In genomic region chr2:121271236-121271927, GRCm38 (mm10) we compare ENCODE assay signal across 8 mouse cellular contexts. TPM values are rescaled to one million over a fixed set of nuclear protein-coding genes. Genes with fewer than 3 reads are reported as not detected.
A peak's percentile ranks its signal among the peaks of the same experiment; 100 is the strongest.
DNase-seq lines count a peak whose midpoint lies in the region; ATAC-seq lines count a peak whose summit lies in the region.

TSS of gene Trp53bp1 (minus strand) at chr2:121271407.

- H3K36me3 ChIP-seq in heart, embryonic 13.5 days: peaks cover 38% of the 10 kb centered on the region
- H3K36me3 ChIP-seq in liver, embryonic 12.5 days: peaks cover 10% of the 10 kb centered on the region; the same call in 1 of the 2 replicates
- peaks cover 8% of the 10 kb centered on the region for H3K36me3 ChIP-seq in stomach, embryonic 15.5 days

- WGBS in heart, embryonic 13.5 days: under 1% methylated on average over 37 of the region's 37 CpGs
- under 1% methylated on average over 37 of the region's 37 CpGs for WGBS in liver, embryonic 12.5 days (ENCODE audit: insufficient replicate concordance)
- WGBS in stomach, embryonic 15.5 days: under 1% methylated on average over 37 of the region's 37 CpGs

- H3K4me3 ChIP-seq in brown adipose tissue, adult 24 weeks (ENCODE audit: insufficient read depth, low read depth, low read length): peak within 1 kb of the TSS; percentile 85
- peak within 1 kb of the TSS; percentile 93 for H3K4me3 ChIP-seq in heart, embryonic 13.5 days
- peak within 1 kb of the TSS; percentile 94 for H3K4me3 ChIP-seq in liver, embryonic 12.5 days
- H3K4me3 ChIP-seq in stomach, embryonic 15.5 days (replicated peaks): peak within 1 kb of the TSS; percentile 96

- H3K27me3 ChIP-seq in heart, embryonic 13.5 days (replicated peaks): no peaks in the 10 kb centered on the region
- no peaks in the 10 kb centered on the region for H3K27me3 ChIP-seq in liver, embryonic 12.5 days (replicated peaks)
- no peaks in the 10 kb centered on the region for H3K27me3 ChIP-seq in stomach, embryonic 15.5 days (replicated peaks)

- no peaks in the 10 kb centered on the region for H3K9me3 ChIP-seq in heart, embryonic 13.5 days
- H3K9me3 ChIP-seq in liver, embryonic 12.5 days (replicated peaks): no peaks in the 10 kb centered on the region
- H3K9me3 ChIP-seq in stomach, embryonic 15.5 days: no peaks in the 10 kb centered on the region

- H3K4me2 ChIP-seq in heart, embryonic 13.5 days: peak within 1 kb of the TSS; percentile 71
- peak within 1 kb of the TSS; percentile 82 for H3K4me2 ChIP-seq in liver, embryonic 12.5 days
- peak within 1 kb of the TSS; percentile 80 for H3K4me2 ChIP-seq in stomach, embryonic 15.5 days

- H3K4me1 ChIP-seq in brown adipose tissue, adult 24 weeks (ENCODE audit: control insufficient read depth, insufficient read depth, insufficient read length, low read length): no peaks in the 10 kb centered on the region
- peaks cover 18% of the 10 kb centered on the region for H3K4me1 ChIP-seq in heart, embryonic 13.5 days
- H3K4me1 ChIP-seq in liver, embryonic 12.5 days: peaks cover 18% of the 10 kb centered on the region
- H3K4me1 ChIP-seq in stomach, embryonic 15.5 days: 0 out of 2 replicates have a peak, but pooled peaks cover 8% of the 10 kb centered on the region

- DNase-seq in CD4-positive, CD25-positive, alpha-beta regulatory T cell, adult 2 months (ENCODE audit: low read depth, low spot score): peak; percentile 96
- DNase-seq in fat pad, adult 2 months (ENCODE audit: extremely low read depth, low read depth, low spot score): peak; percentile 39
- DNase-seq in kidney, postnatal 10 days: peak; percentile 96
- peak; percentile 92 to 93 for DNase-seq in natural killer cell, adult 2 months (ENCODE audit: low spot score in 2 of 2)

- peak within 1 kb of the TSS; percentile 58 for H3K27ac ChIP-seq in brown adipose tissue, adult 24 weeks (replicated peaks; ENCODE audit: low read depth, low read length)
- H3K27ac ChIP-seq in heart, embryonic 13.5 days (replicated peaks): peak within 1 kb of the TSS; percentile 86
- peak within 1 kb of the TSS; percentile 61 for H3K27ac ChIP-seq in liver, embryonic 12.5 days
- H3K27ac ChIP-seq in stomach, embryonic 15.5 days: peak within 1 kb of the TSS; percentile 73

- ATAC-seq in heart, embryonic 13.5 days (ENCODE audit: extremely low read depth, insufficient number of reproducible peaks, low FRiP score, low TSS enrichment): peak; percentile 97
- peak; percentile 98 for ATAC-seq in liver, embryonic 12.5 days
- peak; percentile 99 for ATAC-seq in stomach, embryonic 15.5 days (ENCODE audit: insufficient read depth, low FRiP score, low read depth)

- peak within 1 kb of the TSS; percentile 94 for H3K9ac ChIP-seq in heart, embryonic 13.5 days
- peak within 1 kb of the TSS; percentile 84 for H3K9ac ChIP-seq in liver, embryonic 12.5 days
- peak within 1 kb of the TSS; percentile 60; the same call in 1 of the 2 replicates for H3K9ac ChIP-seq in stomach, embryonic 15.5 days

RNA-seq across cellular contexts. Expression of gene Trp53bp1, which starts in this region (rescaled TPM):
- polyA plus RNA-seq in brown adipose tissue, adult 24 weeks (2012; ENCODE audit: insufficient read depth, insufficient read length, missing spikeins): 8.7 and 12.8 TPM in 2 replicates
- polyA plus RNA-seq in heart, embryonic 13.5 days (2015; fragmentation: Nextera tagmentation; extraction: Ambion mirVana): 44.5 and 44.6 TPM in 2 replicates
- 22.2 and 23.3 TPM in 2 replicates for polyA plus RNA-seq in liver, embryonic 12.5 days (2016; fragmentation: Nextera tagmentation; extraction: Ambion mirVana)
- 51.9 and 60.6 TPM in 2 replicates for polyA plus RNA-seq in stomach, embryonic 15.5 days (2015; fragmentation: Nextera tagmentation; extraction: Ambion mirVana)

Comparison
In these comparisons a context has a peak if more than half of its experiments do, and no peak if none do; other contexts are left out.
1. Peak in every context shown above with its lines: DNase-seq, ATAC-seq, H3K4me3 ChIP-seq and H3K27ac ChIP-seq.
2. DNase-seq: peak in every context shown above with its lines; median percentile 96 in CD4-positive, CD25-positive, alpha-beta regulatory T cell, adult 2 months; 96 in kidney, postnatal 10 days; 92 in natural killer cell, adult 2 months; 39 in fat pad, adult 2 months.